20 mouse cellular contexts compared by ENCODE assay signal in genomic region chr14:56689116-56689515, GRCm38 (mm10). TPM values are rescaled to one million over a fixed set of nuclear protein-coding genes. Genes with fewer than 3 reads are reported as not detected.
DNase-seq lines count a peak whose midpoint lies in the region; ATAC-seq and TF ChIP-seq lines count a peak whose summit lies in the region.
"Had no signal": no experiment of that assay in that cellular context is flagged by ENCODE, and none has a peak within 500 bp of the region (broad histone marks: within the 10 kb centered on the region; RNA-seq: fewer than 3 reads in every experiment).

No protein-coding gene starts in this region.

- H3K4me2 ChIP-seq in kidney, embryonic 14.5 days (replicated peaks; ENCODE audit: low read depth, low read length) = no peak overlapping the region
- H3K4me2 ChIP-seq: embryonic facial prominence, embryonic 15.5 days; forebrain, embryonic 12.5 days; heart, embryonic 13.5 days; hindbrain, embryonic 15.5 days had no signal

- H3K9ac ChIP-seq in MEL (ENCODE audit: control insufficient read depth, low read depth, low read length, poor library complexity, severe bottlenecking) = no peak overlapping the region
- no peak overlapping the region for H3K9ac ChIP-seq in kidney, embryonic 14.5 days (ENCODE audit: low read depth, low read length)
- H3K9ac ChIP-seq: embryonic facial prominence, embryonic 15.5 days; forebrain, embryonic 12.5 days; forebrain, postnatal 0 days; heart, embryonic 13.5 days; hindbrain, embryonic 15.5 days had no signal

- no peak for DNase-seq in MEL (ENCODE audit: low read depth, low spot score)
- DNase-seq in cerebellum, adult 8-10 months = no peak
- no peak for DNase-seq in adrenal gland, postnatal 4 days (ENCODE audit: low spot score in 2 of 2)
- DNase-seq: adrenal gland, postnatal 14 days; cerebellum, postnatal 14 days; embryo, embryonic 11 days; forebrain, postnatal 0 days; gastrocnemius, postnatal 14 days; heart, postnatal 36 days had no signal

- H3K27ac ChIP-seq in MEL (ENCODE audit: control insufficient read depth, low read depth, low read length) = no peak overlapping the region
- peak overlapping the region; percentile 84 for H3K27ac ChIP-seq in macrophage
- no peak overlapping the region for H3K27ac ChIP-seq in kidney, embryonic 14.5 days (ENCODE audit: low read depth, low read length)
- H3K27ac ChIP-seq: embryonic facial prominence, embryonic 15.5 days; forebrain, embryonic 12.5 days; heart, embryonic 13.5 days; hindbrain, embryonic 15.5 days had no signal

- no peaks in the 10 kb centered on the region for H3K79me2 ChIP-seq in C2C12 (ENCODE audit: control insufficient read depth, insufficient read depth)
- H3K79me2 ChIP-seq in MEL (ENCODE audit: control insufficient read depth, insufficient read depth, low read length, poor library complexity) = no peaks in the 10 kb centered on the region
- H3K79me2 ChIP-seq in macrophage (ENCODE audit: inconsistent target) = no peaks in the 10 kb centered on the region

- TF ChIP-seq EP300 in MEL (IDR thresholded peaks at IDR 0.05; ENCODE audit: low read depth in 1 of 2, low read length in 2 of 2) = no peak

- H3K4me1 ChIP-seq in MEL (ENCODE audit: control insufficient read depth in 1 of 2, insufficient read depth in 2 of 2, low read length in 2 of 2) = no peaks in the 10 kb centered on the region
- no peaks in the 10 kb centered on the region for H3K4me1 ChIP-seq in kidney, embryonic 14.5 days (ENCODE audit: control insufficient read depth, insufficient read depth, low read length)
- H3K4me1 ChIP-seq: embryonic facial prominence, embryonic 15.5 days; forebrain, embryonic 12.5 days; heart, embryonic 13.5 days; hindbrain, embryonic 15.5 days had no signal

- no peak for TF ChIP-seq CTCF in C2C12 (IDR thresholded peaks at IDR 0.05; ENCODE audit: control insufficient read depth, insufficient read depth, insufficient read length)
- TF ChIP-seq CTCF in MEL (IDR thresholded peaks at IDR 0.05 in 2 of 3, conservative IDR thresholded peaks at IDR 0.05 in 1 of 3; ENCODE audit: control insufficient read depth in 1 of 3, insufficient read depth in 1 of 3, low read depth in 2 of 3, low read length in 3 of 3, poor library complexity in 1 of 3, severe bottlenecking in 1 of 3) = no peak

- WGBS in macrophage (ENCODE audit: missing documents) = 30% methylated on average over 1 of the region's 1 CpGs
- 86% methylated on average over 1 of the region's 1 CpGs for WGBS in kidney, embryonic 14.5 days

- ATAC-seq in kidney, embryonic 14.5 days (ENCODE audit: low FRiP score, low TSS enrichment) = no peak
- ATAC-seq: activated CD4-positive, CD25-positive, alpha-beta regulatory T cell, adult 4 months; forebrain, postnatal 0 days; intestine, embryonic 16.5 days had no signal

- no peak for TF ChIP-seq POLR2A in MEL (IDR thresholded peaks at IDR 0.05; ENCODE audit: control insufficient read depth in 1 of 2, insufficient read depth in 1 of 2, low read depth in 1 of 2, low read length in 2 of 2, poor library complexity in 1 of 2)

- no peak overlapping the region for H3K4me3 ChIP-seq in C2C12 (ENCODE audit: insufficient read depth, poor library complexity, severe bottlenecking)
- no peak overlapping the region for H3K4me3 ChIP-seq in MEL (ENCODE audit: control insufficient read depth in 1 of 2, insufficient read depth in 1 of 2, low read depth in 2 of 2, low read length in 2 of 2)
- no peak overlapping the region for H3K4me3 ChIP-seq in macrophage (ENCODE audit: inconsistent target)
- no peak overlapping the region for H3K4me3 ChIP-seq in kidney, embryonic 14.5 days (ENCODE audit: low read length)
- H3K4me3 ChIP-seq: embryonic facial prominence, embryonic 15.5 days; forebrain, embryonic 12.5 days; heart, embryonic 13.5 days; hindbrain, embryonic 15.5 days had no signal

- H3ac ChIP-seq in C2C12 (ENCODE audit: control insufficient read depth, insufficient read length, low read depth) = no peak overlapping the region

- H3K9me3 ChIP-seq in MEL (replicated peaks; ENCODE audit: insufficient read depth, low read length) = no peaks in the 10 kb centered on the region
- H3K9me3 ChIP-seq in kidney, embryonic 14.5 days (ENCODE audit: control insufficient read depth, low read length) = no peaks in the 10 kb centered on the region
- H3K9me3 ChIP-seq: embryonic facial prominence, embryonic 15.5 days; forebrain, embryonic 12.5 days; G1E; heart, embryonic 13.5 days; hindbrain, embryonic 15.5 days had no signal

- H3K79me3 ChIP-seq in C2C12 (ENCODE audit: low read depth) = no peaks in the 10 kb centered on the region

- no peak for TF ChIP-seq RAD21 in MEL (IDR thresholded peaks at IDR 0.05; ENCODE audit: low read depth, low read length)

- H3K36me3 ChIP-seq in C2C12 (ENCODE audit: control insufficient read depth, insufficient read depth) (peaks cover 96% of the 10 kb centered on the region), MEL (ENCODE audit: control insufficient read depth in 1 of 2, insufficient read depth in 2 of 2, low read length in 2 of 2) (peaks cover 5 to 20% of the 10 kb centered on the region in 2 experiments), macrophage (ENCODE audit: inconsistent target) (peaks cover 20% of the 10 kb centered on the region; the same call in 1 of the 2 replicates)
- peaks cover 93% of the 10 kb centered on the region for H3K36me3 ChIP-seq in kidney, embryonic 14.5 days (ENCODE audit: control insufficient read depth, insufficient read depth, low read length)

- H3K27me3 ChIP-seq in C2C12 (ENCODE audit: control insufficient read depth, insufficient read depth, insufficient read length) (no peaks in the 10 kb centered on the region), MEL (ENCODE audit: control insufficient read depth in 1 of 2, insufficient read depth in 2 of 2, low read length in 2 of 2) (no peaks in the 10 kb centered on the region)
- H3K27me3 ChIP-seq in kidney, embryonic 14.5 days (ENCODE audit: control insufficient read depth, insufficient read depth, low read length) = no peaks in the 10 kb centered on the region
- H3K27me3 ChIP-seq: embryonic facial prominence, embryonic 15.5 days; forebrain, embryonic 12.5 days; heart, embryonic 13.5 days; hindbrain, embryonic 15.5 days; Patski had no signal

TF ChIP-seq in C2C12, 6 proteins besides CTCF, POLR2A, EP300 and RAD21:
- TF ChIP-seq CEBPB (IDR thresholded peaks at IDR 0.05; ENCODE audit: low read depth) (peak; percentile 42), FOSL1 (IDR thresholded peaks at IDR 0.05; ENCODE audit: insufficient read depth, low read length, poor library complexity, severe bottlenecking) (no peak)

TF ChIP-seq in MEL, 35 proteins besides CTCF, POLR2A, EP300 and RAD21:
- TF ChIP-seq MAFK (IDR thresholded peaks at IDR 0.05; ENCODE audit: borderline replicate concordance, low read depth, low read length) (peak; percentile 74), MEF2A (IDR thresholded peaks at IDR 0.05; ENCODE audit: extremely low read depth, insufficient replicate concordance, low read depth, low read length, poor library complexity, severe bottlenecking) (no peak)

RNA-seq across cellular contexts. Expression of gene Mphosph8, which starts 21.1 kb away (rescaled TPM):
- 7.8 TPM for polyA plus RNA-seq in C2C12 (2012; fragmentation: generic; extraction: Trizol)
- total RNA-seq in MEL (2012; rRNA removed) = 13.0 and 14.1 TPM in 2 replicates
- polyA plus RNA-seq in MEL (2012; ENCODE audit: insufficient read depth in 1 of 2, insufficient read length in 2 of 2, low read depth in 1 of 2, low replicate concordance in 2 of 2, missing spikeins in 1 of 2) = 100 to 1,000 TPM in 1 of 2 experiments, 10 to 100 TPM in 1; 27.2 to 402 TPM
- 10 to 100 TPM; 14.5 to 81.0 (median 47.7) TPM for total RNA-seq in macrophage (2018; cell fraction: chromatin; rRNA removed)
- total RNA-seq in macrophage (2018; cell fraction: cytosol; rRNA removed) = 10 to 100 TPM in 21 of 26 experiments, 1 to 10 TPM in 5; 6.3 to 19.6 (median 14.6) TPM
- total RNA-seq in macrophage (2018; cell fraction: nucleus; rRNA removed) = 10 to 100 TPM; 11.0 to 65.6 (median 19.3) TPM
- polyA plus RNA-seq in macrophage (2018) = 16.9 to 40.3 TPM (median 27.7 TPM) in 3 replicates
- 10 to 100 TPM; 29.1 to 35.5 TPM for total RNA-seq in adrenal gland, postnatal 4 days (2021)
- 41.2 and 46.4 TPM in 2 replicates for polyA plus RNA-seq in kidney, embryonic 14.5 days (2014; fragmentation: Nextera tagmentation; extraction: Ambion mirVana)
